Mouse (Mus musculus) layer of hippocampus, adult 18-20 months (tissue): ENCODE results near the gene Tbc1d2b. TPM values are rescaled to one million over a fixed set of nuclear protein-coding genes. Genes with fewer than 3 reads are reported as not detected.

ENCODE experiments used
- DNase-seq, 2 experiments: peaks; one replicate each; pipeline ENCODE4 v3.0.0; 2022; ENCODE audit warnings: low spot score in 2 of 2
- total RNA-seq, 2 experiments: library from RNA; stranded (reverse); gene quantifications; 2 replicates each; pipeline ENCODE4 v1.2.3; 2021

The Tbc1d2b gene
- total RNA-seq, 2 experiments from 2014 or later = 9.1 to 13.5 TPM

GRCm38 (mm10) chr9:90181656-90182388 is 88.8 kb downstream of the Tbc1d2b start:
- no peak for DNase-seq

DNA sequence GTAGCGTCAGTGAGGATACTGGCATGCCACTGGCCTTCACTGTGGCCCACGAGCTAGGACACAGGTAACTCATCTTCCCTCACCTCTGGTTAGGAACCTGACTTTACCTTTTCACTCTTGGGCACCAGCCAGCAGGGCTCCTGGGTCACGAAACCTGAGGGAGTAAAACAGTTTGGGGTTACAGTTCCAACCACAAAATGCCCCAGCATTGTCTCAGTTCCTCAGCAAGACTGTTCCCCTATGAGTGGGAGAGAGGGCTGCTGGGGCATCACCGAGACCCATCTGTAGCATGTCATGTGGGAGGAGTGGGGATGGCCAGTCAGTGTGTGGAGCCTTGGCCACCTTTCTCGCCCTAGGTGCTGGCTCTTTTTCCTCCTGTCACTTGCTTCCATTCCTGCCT is 91.2 kb downstream of the Tbc1d2b start:
- DNase-seq = no peak

GRCm38 (mm10) chr9:90173330-90173729 is 97.3 kb downstream of the Tbc1d2b start:
- no peak for DNase-seq

GRCm38 (mm10) chr9:90172528-90173321 is 97.9 kb downstream of the Tbc1d2b start:
- no peak for DNase-seq

DNA sequence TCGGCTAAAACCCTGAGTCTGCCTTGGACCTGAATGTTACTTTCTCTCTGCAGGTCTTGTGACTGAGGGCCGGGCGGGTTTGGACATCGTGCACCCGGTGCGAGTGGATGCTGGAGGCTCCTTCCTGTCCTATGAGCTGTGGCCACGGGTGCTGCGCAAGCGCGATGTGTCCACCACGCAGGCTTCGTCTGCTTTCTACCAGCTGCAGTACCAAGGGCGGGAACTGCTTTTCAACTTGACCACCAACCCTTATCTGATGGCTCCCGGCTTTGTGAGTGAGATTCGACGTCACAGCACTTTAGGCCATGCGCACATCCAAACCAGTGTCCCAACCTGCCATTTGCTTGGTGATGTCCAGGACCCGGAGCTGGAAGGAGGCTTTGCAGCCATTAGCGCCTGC is 99.2 kb downstream of the Tbc1d2b start:
- no peak for DNase-seq

- no peak for DNase-seq
These were observed 100.6 kb downstream of the Tbc1d2b start for GRCm38 (mm10) chr9:90169965-90170364.

DNA sequence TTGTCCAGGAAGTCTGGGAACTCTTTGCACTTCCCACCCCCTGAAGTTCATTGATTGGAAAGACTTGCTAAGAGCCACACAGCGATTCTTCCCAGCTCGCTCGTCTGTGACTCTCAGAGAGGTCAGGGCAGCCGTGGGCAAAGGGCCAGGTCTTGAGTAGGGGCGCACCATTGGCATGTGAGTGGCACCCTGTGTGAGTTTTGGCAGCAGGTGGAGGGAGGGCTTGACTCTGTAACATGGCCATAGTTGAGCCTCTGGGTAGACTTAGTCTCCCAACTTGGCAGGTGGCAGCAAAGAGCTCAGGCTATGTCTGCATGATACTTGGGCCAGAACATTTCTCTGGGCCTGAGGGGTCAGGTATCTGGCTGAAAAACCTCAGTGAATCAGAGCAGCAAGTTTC is 104.0 kb downstream of the Tbc1d2b start:
- no peak for DNase-seq

DNA sequence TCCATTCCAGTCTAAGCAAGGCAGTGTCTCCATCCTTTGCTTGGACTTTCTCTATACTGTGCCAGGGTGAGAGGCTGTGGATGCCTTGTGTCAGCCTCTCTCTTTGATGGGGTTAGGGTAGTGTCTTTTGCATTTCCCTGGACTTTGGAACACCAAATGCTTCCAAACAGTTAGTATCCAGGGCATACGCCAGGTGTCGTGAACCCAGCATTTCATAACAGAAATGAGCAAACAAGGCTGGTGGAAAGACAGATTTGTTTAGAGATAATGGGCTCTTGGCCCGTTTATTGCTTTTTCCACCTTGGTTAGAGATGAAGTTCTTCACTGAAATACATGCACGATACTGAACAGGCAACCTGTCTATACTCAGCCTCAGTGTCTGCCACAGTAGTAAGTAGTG is 105.0 kb downstream of the Tbc1d2b start:
- DNase-seq = no peak

GRCm38 (mm10) chr9:90164670-90165453 is 105.7 kb downstream of the Tbc1d2b start:
- no peak for DNase-seq

DNA sequence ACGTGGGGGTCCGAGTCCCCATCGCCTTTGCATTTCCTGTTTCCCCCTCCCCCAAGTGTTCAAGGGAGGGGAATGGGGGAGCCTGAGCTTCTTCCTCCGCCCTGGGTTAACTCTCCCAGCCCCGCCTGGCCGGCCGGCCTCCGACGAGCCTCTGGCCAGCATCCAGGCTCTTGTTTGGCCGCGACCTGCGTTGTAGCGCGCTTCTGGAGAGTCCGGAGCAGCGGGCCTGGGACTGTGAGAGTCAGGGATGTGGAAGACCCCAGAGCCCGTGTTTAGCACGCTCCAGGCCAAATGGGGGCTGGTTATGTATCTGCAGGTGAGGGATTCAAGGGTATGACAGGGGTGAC is 106.9 kb downstream of the Tbc1d2b start:
- no peak for DNase-seq

DNA sequence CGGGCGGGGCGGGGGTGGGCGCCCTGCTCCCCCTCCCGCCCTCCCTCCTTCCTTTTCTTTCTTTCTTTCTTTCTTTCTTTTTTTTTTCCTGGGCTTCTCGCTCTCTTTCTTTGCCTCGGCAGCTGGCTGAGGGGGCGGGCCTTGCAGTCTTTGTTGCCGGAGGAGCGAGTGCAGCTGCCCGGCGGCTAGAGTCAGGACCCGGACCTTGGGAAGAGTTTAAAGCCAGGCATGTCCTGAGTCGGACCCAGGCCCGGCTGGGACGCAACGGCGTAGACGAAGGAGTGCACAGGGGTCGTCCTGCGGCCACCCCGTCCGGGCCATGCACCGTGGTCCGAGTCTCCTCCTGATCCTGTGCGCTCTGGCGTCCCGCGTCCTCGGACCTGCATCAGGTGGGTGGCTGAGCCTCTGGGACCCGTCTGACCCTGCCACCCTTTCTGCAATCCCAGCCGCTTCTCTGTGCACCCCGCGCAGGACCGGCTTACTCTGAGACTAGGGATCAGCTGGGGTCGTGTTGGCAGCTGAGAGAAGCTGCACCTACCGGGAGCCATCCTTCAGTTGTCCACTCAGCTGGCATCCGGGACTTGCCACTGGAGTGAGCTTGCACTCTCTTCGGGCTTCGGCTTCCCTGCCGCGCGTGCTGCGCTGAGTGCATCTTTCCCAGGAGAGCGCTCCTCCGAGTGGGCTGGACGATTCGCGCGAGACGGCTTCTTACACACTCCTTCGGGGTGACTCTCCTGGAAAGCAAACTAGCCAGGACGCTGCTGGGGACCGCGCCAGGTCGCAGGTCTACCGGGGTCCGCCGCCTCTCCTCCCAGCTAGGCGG is 107.5 kb downstream of the Tbc1d2b start, which contains the start of gene Adamts7:
Gene Adamts7, plus strand, starts transcription at position 144 of the 823 bp plus-strand sequence.
- no peak for DNase-seq

DNA sequence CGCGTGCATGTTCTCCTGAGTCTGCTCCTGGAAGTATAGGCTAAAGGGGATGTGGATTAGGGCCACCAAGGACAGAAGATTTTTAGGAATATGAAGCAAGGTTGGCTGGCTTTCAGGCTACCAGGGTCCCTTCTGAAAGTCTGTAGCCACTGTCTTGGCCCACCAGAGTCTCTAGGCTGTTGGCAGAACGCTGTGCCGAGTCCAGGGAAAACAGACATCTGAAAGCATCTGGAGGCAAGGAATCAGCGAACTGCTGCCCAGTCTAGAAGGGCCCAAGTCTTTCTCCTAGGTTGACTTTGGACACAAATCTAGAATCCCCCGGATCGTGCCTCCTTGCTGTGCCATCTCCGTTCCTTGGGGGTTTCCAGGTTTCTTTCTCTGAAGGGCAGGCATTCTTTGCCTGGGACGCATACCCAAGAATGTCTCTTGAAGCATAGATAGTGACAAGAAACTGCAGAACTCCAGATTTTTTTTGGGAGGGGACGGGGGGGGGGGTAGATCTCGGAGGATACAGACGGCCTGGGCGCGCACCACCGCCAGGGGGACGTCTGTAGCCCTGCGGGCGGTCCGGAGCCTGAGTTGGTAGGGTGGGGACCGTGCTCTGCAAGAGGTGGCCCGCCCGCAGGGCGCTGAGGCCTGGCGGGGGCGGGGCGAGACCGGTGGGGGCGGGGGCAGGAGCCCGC is 108.2 kb downstream of the Tbc1d2b start:
- no peak for DNase-seq

Other genes with a start within 250 kb of the Tbc1d2b start
- gene Ctsh, start 216.7 kb downstream of the Tbc1d2b start, total RNA-seq = 10 to 100 TPM; 13.5 to 15.9 TPM
- 100 to 1,000 TPM; 441 to 446 TPM for gene Morf4l1, start 156.0 kb downstream of the Tbc1d2b start, total RNA-seq
- gene Adamts7, start 107.7 kb downstream of the Tbc1d2b start, total RNA-seq = under 1 TPM; 0.32 to 0.36 TPM